Mouse (Mus musculus) liver, embryonic 11.5 days (tissue): Measurements from ENCODE around the gene Mns1. TPM values are rescaled to one million over a fixed set of nuclear protein-coding genes. Genes with fewer than 3 reads are reported as not detected.

ENCODE experiments used
- ATAC-seq: fragments of 200-750 bp; cut with Nextera tagmentation; replicated peaks from 2 replicates; pipeline ENCODE4 v1.8.0; 2017; ENCODE audit warnings: moderate number of reproducible peaks, mild to moderate bottlenecking, moderate TSS enrichment, moderate library complexity; ENCODE audit not compliant: low FRiP score
- DNase-seq: peaks from one replicate; pipeline ENCODE4 v3.0.0-alpha.2; 2017; ENCODE audit warnings: low spot score
- H3K27ac ChIP-seq: fragments of 300-500 bp; sonication (generic); 2 replicates; pipeline ENCODE4 v1.5.1; 2014; ENCODE audit warnings: mild to moderate bottlenecking, low read depth, low read length, control low read depth
- H3K27me3 ChIP-seq: fragments of 300-500 bp; sonication (generic); replicated peaks from 2 replicates; pipeline ENCODE4 v1.6.1; 2014; ENCODE audit warnings: low read length, mixed read lengths; ENCODE audit not compliant: control insufficient read depth, insufficient read depth
- H3K36me3 ChIP-seq: fragments of 300-500 bp; sonication (generic); 2 replicates; pipeline ENCODE4 v1.6.1; 2014; ENCODE audit warnings: mild to moderate bottlenecking, low read length, moderate library complexity, mixed read lengths; ENCODE audit not compliant: control insufficient read depth, insufficient read depth
- H3K4me1 ChIP-seq: fragments of 300-500 bp; sonication (generic); replicated peaks from 2 replicates; pipeline ENCODE4 v1.6.1; 2014; ENCODE audit warnings: low read length, mixed read lengths; ENCODE audit not compliant: control insufficient read depth, insufficient read depth
- H3K4me2 ChIP-seq: fragments of 300-500 bp; sonication (generic); 2 replicates; pipeline ENCODE4 v1.6.1; 2014; ENCODE audit warnings: mild to moderate bottlenecking, control low read depth, moderate library complexity
- H3K4me3 ChIP-seq: fragments of 300-500 bp; sonication (generic); 2 replicates; pipeline ENCODE4 v1.5.1; 2014; ENCODE audit warnings: low read depth, low read length, control low read depth
- H3K9ac ChIP-seq: fragments of 300-500 bp; sonication (generic); 2 replicates; pipeline ENCODE4 v1.6.1; 2014; ENCODE audit warnings: low read depth, low read length, control low read depth
- H3K9me3 ChIP-seq: fragments of 300-500 bp; sonication (generic); 2 replicates; pipeline ENCODE4 v1.6.1; 2016; ENCODE audit warnings: low read length, inconsistent platforms, mixed read lengths; ENCODE audit not compliant: control insufficient read depth
- whole genome bisulfite sequencing: fragments of 180-500 bp; shearing (Covaris S2); extraction: QIAGEN DNeasy Blood & Tissue Kit; methylation state at CpG from one replicate; pipeline ENCODE4 v1.1.7; 2014; 5-methylcytosine and 5-hydroxymethylcytosine counted together
- microRNA-seq: library from miRNA; unstranded; fragments of <30 nt; microRNA quantifications from one replicate; pipeline ENCODE4, GENCODE M21; 2017; ENCODE audit warnings: borderline number of aligned reads
- polyA plus RNA-seq: library from polyadenylated mRNA; unstranded; fragments of >200 nt; fragmentation: Nextera tagmentation; extraction: Ambion mirVana; gene quantifications from 2 replicates; pipeline ENCODE4 v1.2.1, GENCODE M21; 2014

Mns1 gene
- polyA plus RNA-seq, 1 experiment from 2014 or later = 139 TPM

GRCm38 (mm10) chr9:72493984-72494685, 56.3 kb downstream of the Mns1 start:
- H3K4me2 ChIP-seq = no peak overlapping the region
- WGBS = 79% methylated on average over 3 of the region's 3 CpGs
- no peak overlapping the region for H3K4me3 ChIP-seq
- no peak overlapping the region for H3K27ac ChIP-seq
- no peaks in the 10 kb centered on the region for H3K27me3 ChIP-seq
- no peaks in the 10 kb centered on the region for H3K36me3 ChIP-seq
- DNase-seq (no peak), ATAC-seq (no peak)
- peaks cover 7% of the 10 kb centered on the region; the same call in 1 of the 2 replicates for H3K4me1 ChIP-seq
- H3K9ac ChIP-seq = no peak overlapping the region
- no peaks in the 10 kb centered on the region for H3K9me3 ChIP-seq

GRCm38 (mm10) chr9:72496691-72497090, 58.9 kb downstream of the Mns1 start:
- no peaks in the 10 kb centered on the region for H3K27me3 ChIP-seq
- no peak for ATAC-seq
- 74% methylated on average over 2 of the region's 2 CpGs for WGBS

GRCm38 (mm10) chr9:72497171-72497570, 59.4 kb downstream of the Mns1 start:
- WGBS = 76% methylated on average over 3 of the region's 3 CpGs
- ATAC-seq = no peak
- H3K9me3 ChIP-seq = no peaks in the 10 kb centered on the region

More at GRCm38 (mm10) chr9:72496691-72497090, 58.9 kb downstream of the Mns1 start:
- H3K36me3 ChIP-seq = no peaks in the 10 kb centered on the region
- no peak overlapping the region for H3K27ac ChIP-seq
- no peak overlapping the region for H3K9ac ChIP-seq
- peaks cover 3% of the 10 kb centered on the region; the same call in 1 of the 2 replicates for H3K4me1 ChIP-seq
- H3K4me2 ChIP-seq = no peak overlapping the region
- DNase-seq = no peak
- no peak overlapping the region for H3K4me3 ChIP-seq
- no peaks in the 10 kb centered on the region for H3K9me3 ChIP-seq

More at GRCm38 (mm10) chr9:72497171-72497570, 59.4 kb downstream of the Mns1 start:
- no peaks in the 10 kb centered on the region for H3K27me3 ChIP-seq
- no peaks in the 10 kb centered on the region for H3K36me3 ChIP-seq
- H3K27ac ChIP-seq = no peak overlapping the region
- H3K9ac ChIP-seq = no peak overlapping the region
- no peak overlapping the region for H3K4me2 ChIP-seq
- H3K4me3 ChIP-seq = no peak overlapping the region
- DNase-seq = no peak
- H3K4me1 ChIP-seq = peaks cover 3% of the 10 kb centered on the region; the same call in 1 of the 2 replicates

Small RNA genes within 50 kb of the gene (microRNA-seq; reads per million reads assigned to microRNA genes)
- not detected for gene Gm28010

Other genes with a start within 250 kb of the Mns1 start
- 33.5 and 36.0 TPM in 2 replicates for gene Zfp280d, start 163.2 kb upstream of the Mns1 start, polyA plus RNA-seq
- gene Tex9, start 54.2 kb downstream of the Mns1 start, polyA plus RNA-seq = 17.9 and 19.1 TPM in 2 replicates
- 12.0 and 12.5 TPM in 2 replicates for gene Rfx7, start 94.2 kb downstream of the Mns1 start, polyA plus RNA-seq
- gene Nedd4, start 224.3 kb downstream of the Mns1 start, polyA plus RNA-seq = 302 and 334 TPM in 2 replicates